ENCODE assay signal across 8 mouse cellular contexts in the genomic region with DNA sequence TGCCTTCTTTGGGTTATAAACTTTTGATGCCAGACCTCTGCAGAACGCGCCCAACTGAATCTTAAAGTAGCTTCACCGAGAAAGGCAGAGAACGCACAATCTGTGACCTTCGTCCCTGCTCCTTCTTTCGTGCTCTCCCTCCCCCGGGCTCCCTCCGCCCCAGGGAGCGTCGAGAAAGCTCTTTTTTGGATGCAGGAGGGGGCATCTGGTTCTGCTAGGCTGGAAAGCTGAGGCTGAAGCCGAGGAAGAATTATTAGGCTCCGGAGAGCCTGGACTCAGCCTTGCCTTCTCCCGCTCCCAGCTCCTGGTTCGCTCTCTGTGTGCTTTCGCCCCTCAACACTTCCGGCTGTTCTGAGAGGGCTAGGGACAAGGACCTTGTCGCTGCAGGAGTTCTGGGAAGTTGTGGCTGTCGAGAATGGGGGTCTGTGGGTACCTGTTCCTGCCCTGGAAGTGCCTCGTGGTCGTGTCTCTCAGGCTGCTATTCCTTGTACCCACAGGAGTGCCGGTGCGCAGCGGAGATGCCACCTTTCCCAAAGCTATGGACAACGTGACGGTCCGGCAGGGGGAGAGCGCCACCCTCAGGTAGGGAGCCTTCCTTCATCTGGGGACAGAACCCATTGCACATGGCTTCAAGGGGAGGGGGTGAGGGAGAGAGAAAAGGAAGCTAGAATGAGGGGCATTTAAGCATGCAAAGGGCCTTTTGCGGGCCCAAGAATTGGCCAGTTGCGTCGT.
A peak's percentile ranks its signal among the peaks of the same experiment; 100 is the strongest.
DNase-seq lines count a peak whose midpoint lies in the region; ATAC-seq and TF ChIP-seq lines count a peak whose summit lies in the region.

No protein-coding gene starts in this region.

- peak overlapping the region; percentile 97 for H3K4me2 ChIP-seq in embryonic facial prominence, embryonic 13.5 days
- peak overlapping the region; percentile 24 for H3K4me2 ChIP-seq in myocyte (ENCODE audit: low read depth)

- H3K36me3 ChIP-seq in ES-E14 (ENCODE audit: control insufficient read depth, insufficient read depth, low read length, poor library complexity, severe bottlenecking) = no peaks in the 10 kb centered on the region
- H3K36me3 ChIP-seq in embryonic facial prominence, embryonic 13.5 days = no peaks in the 10 kb centered on the region
- H3K36me3 ChIP-seq in myocyte (ENCODE audit: control insufficient read depth, insufficient read depth) = no peaks in the 10 kb centered on the region

- no peak for TF ChIP-seq POLR2A in myocyte (IDR thresholded peaks at IDR 0.05; ENCODE audit: insufficient read length, low read depth)

- intact Hi-C loops in left cerebral cortex, postnatal 10 days (cut with DNase I) = loop anchor here (5.0 to 10.0 kb wide), 3 partner anchors 67 to 351 kb away; no protein-coding TSS in a partner anchor

- peak; percentile 30 for DNase-seq in ES-E14 (ENCODE audit: low read depth, low spot score)
- DNase-seq in adrenal gland, postnatal 14 days = peak; percentile 83
- DNase-seq in heart, postnatal 4 days = peak; percentile 53
- DNase-seq in left cerebral cortex, postnatal 10 days (ENCODE audit: extremely low spot score in 1 of 2, low spot score in 2 of 2) = peak; percentile 76 to 83
- no peak for DNase-seq in thymus, postnatal 10 days (ENCODE audit: low spot score in 2 of 2)

- no peaks in the 10 kb centered on the region for H3K79me2 ChIP-seq in myocyte (ENCODE audit: control insufficient read depth, insufficient read depth)

- no peak for ATAC-seq in embryonic facial prominence, embryonic 13.5 days (ENCODE audit: insufficient number of reproducible peaks, insufficient read depth, low FRiP score, low TSS enrichment, low read depth)
- no peak for ATAC-seq in monocyte, adult 5-6 weeks (replicated peaks; ENCODE audit: insufficient number of reproducible peaks, low FRiP score, low TSS enrichment, poor library complexity, severe bottlenecking)

- H3K27me3 ChIP-seq in embryonic facial prominence, embryonic 13.5 days = peaks cover 59% of the 10 kb centered on the region
- H3K27me3 ChIP-seq in myocyte (ENCODE audit: control insufficient read depth, insufficient read depth, insufficient read length) = peaks cover 21% of the 10 kb centered on the region

- no peak overlapping the region for H3K27ac ChIP-seq in ES-E14 (ENCODE audit: insufficient read depth, low read depth, low read length, poor library complexity, severe bottlenecking)
- no peak overlapping the region for H3K27ac ChIP-seq in embryonic facial prominence, embryonic 13.5 days

- 3% methylated on average over 30 of the region's 30 CpGs for WGBS in embryonic facial prominence, embryonic 13.5 days

- in situ Hi-C loops in ES-E14 (cut with MboI; ENCODE audit: low sequenced_read_pairs in 2 of 2, unreplicated experiment in 2 of 2) = no loop called here

- H3K9ac ChIP-seq in ES-E14 (ENCODE audit: insufficient read depth, low read depth, low read length, poor library complexity, severe bottlenecking) = peak overlapping the region; percentile 54; the same call in 1 of the 2 replicates
- peak overlapping the region; percentile 72 for H3K9ac ChIP-seq in embryonic facial prominence, embryonic 13.5 days

- no peak overlapping the region for H3ac ChIP-seq in myocyte (ENCODE audit: control insufficient read depth, insufficient read length)

- H3K4me3 ChIP-seq in ES-E14 (ENCODE audit: insufficient read depth in 1 of 2, low read depth in 1 of 2, low read length in 2 of 2, poor library complexity in 1 of 2, severe bottlenecking in 1 of 2) (peak overlapping the region; percentile 63 to 71), myocyte (no peak overlapping the region)
- peak overlapping the region; percentile 60 for H3K4me3 ChIP-seq in embryonic facial prominence, embryonic 13.5 days

- H3K9me3 ChIP-seq in ES-E14 (ENCODE audit: control insufficient read depth, insufficient read depth, low read depth, low read length) = no peaks in the 10 kb centered on the region
- no peaks in the 10 kb centered on the region for H3K9me3 ChIP-seq in embryonic facial prominence, embryonic 13.5 days

- 0 out of 4 replicates have a peak, but pooled peaks cover 0 to 2% of the 10 kb centered on the region in 2 experiments for H3K4me1 ChIP-seq in ES-E14 (ENCODE audit: control insufficient read depth in 2 of 2, insufficient read depth in 2 of 2, low read length in 2 of 2, poor library complexity in 1 of 2)
- peaks cover 17% of the 10 kb centered on the region for H3K4me1 ChIP-seq in embryonic facial prominence, embryonic 13.5 days

TF ChIP-seq in ES-E14, 5 proteins besides CTCF, POLR2A, EP300 and RAD21:
- TF ChIP-seq CHD2 (IDR thresholded peaks at IDR 0.05; ENCODE audit: low read depth, low read length) (no peak), ZNF384 (IDR thresholded peaks at IDR 0.05; ENCODE audit: low read depth, low read length) (no peak), HCFC1 (IDR thresholded peaks at IDR 0.05; ENCODE audit: borderline replicate concordance, insufficient read depth, low read length) (no peak)
TF ChIP-seq in ES-E14: peak in this region for 0.

TF ChIP-seq in myocyte, 11 proteins besides CTCF, POLR2A, EP300 and RAD21:
- TF ChIP-seq USF1 (IDR thresholded peaks at IDR 0.05; ENCODE audit: low read depth) = no peak
- TF ChIP-seq CEBPB (IDR thresholded peaks at IDR 0.05; ENCODE audit: insufficient read depth, poor library complexity, severe bottlenecking) = no peak
- TF ChIP-seq REST (IDR thresholded peaks at IDR 0.05; ENCODE audit: insufficient read depth, insufficient read length) = no peak
- TF ChIP-seq TCF3 (IDR thresholded peaks at IDR 0.05; ENCODE audit: insufficient read length, low read depth) = no peak
- no peak for TF ChIP-seq POLR2AphosphoS2 (IDR thresholded peaks at IDR 0.05; ENCODE audit: insufficient read length, low read depth)

Comparison
In these comparisons a context has a peak if more than half of its experiments do, and no peak if none do; other contexts are left out.
1. DNase-seq: peak in ES-E14 (single experiment), adrenal gland, postnatal 14 days (single experiment), heart, postnatal 4 days (single experiment) and left cerebral cortex, postnatal 10 days (2 of 2); none in thymus, postnatal 10 days (0 of 2).